Mouse (Mus musculus) hindbrain, embryonic 14.5 days (tissue): ENCODE data around the gene Mrpl38. TPM values are rescaled to one million over a fixed set of nuclear protein-coding genes. Genes with fewer than 3 reads are reported as not detected.

ENCODE experiments used
- ATAC-seq: fragments of 200-750 bp; cut with Nextera tagmentation; 2 replicates; pipeline ENCODE4 v1.8.0; 2017; ENCODE audit warnings: moderate number of reproducible peaks, mild to moderate bottlenecking, moderate TSS enrichment, moderate library complexity; ENCODE audit not compliant: low FRiP score
- DNase-seq: peaks from one replicate; pipeline ENCODE4 v3.0.0-alpha.2; 2015; ENCODE audit warnings: low spot score
- H3K27ac ChIP-seq: fragments of 300-500 bp; sonication (generic); 2 replicates; pipeline ENCODE4 v1.5.1; 2014; ENCODE audit warnings: mild to moderate bottlenecking, moderate library complexity
- H3K27me3 ChIP-seq: fragments of 300-500 bp; sonication (generic); 2 replicates; pipeline ENCODE4 v1.6.1; 2014; ENCODE audit warnings: mild to moderate bottlenecking, low read length, mixed read lengths; ENCODE audit not compliant: control insufficient read depth, insufficient read depth
- H3K36me3 ChIP-seq: fragments of 300-500 bp; sonication (generic); replicated peaks from 2 replicates; pipeline ENCODE4 v1.6.1; 2014; ENCODE audit not compliant: control insufficient read depth, insufficient read depth
- H3K4me1 ChIP-seq: fragments of 300-500 bp; sonication (generic); replicated peaks from 2 replicates; pipeline ENCODE4 v1.6.1; 2014; ENCODE audit warnings: antibody characterized with exemption, low read length, mixed read lengths; ENCODE audit not compliant: control insufficient read depth, insufficient read depth
- H3K4me2 ChIP-seq: fragments of 300-500 bp; sonication (generic); replicated peaks from 2 replicates; pipeline ENCODE4 v1.6.1; 2014; ENCODE audit warnings: mild to moderate bottlenecking, moderate library complexity
- H3K4me3 ChIP-seq: fragments of 300-500 bp; sonication (generic); replicated peaks from 2 replicates; pipeline ENCODE4 v1.5.1; 2014; ENCODE audit warnings: mild to moderate bottlenecking, low read length
- H3K9ac ChIP-seq: fragments of 300-500 bp; sonication (generic); 2 replicates; pipeline ENCODE4 v1.6.1; 2014
- H3K9me3 ChIP-seq: fragments of 300-500 bp; sonication (generic); 2 replicates; pipeline ENCODE4 v1.6.1; 2016; ENCODE audit warnings: low read length; ENCODE audit not compliant: control insufficient read depth
- WGBS: fragments of 180-500 bp; shearing (Covaris S2); extraction: QIAGEN DNeasy Blood & Tissue Kit; methylation state at CpG from one replicate; pipeline ENCODE4 v1.1.7; 2014; 5-methylcytosine and 5-hydroxymethylcytosine counted together
- polyA plus RNA-seq: library from polyadenylated mRNA; unstranded; fragments of >200 nt; fragmentation: Nextera tagmentation; extraction: Ambion mirVana; gene quantifications from 2 replicates; pipeline ENCODE4 v1.2.1, GENCODE M21; 2014

Gene Mrpl38
- polyA plus RNA-seq, 1 experiment from 2014 or later, result 79.4 TPM

- Histone ChIP-seq H3K4me3 (no peak overlapping the region), H3K4me2 (no peak overlapping the region), H3K27ac (no peak overlapping the region), H3K27me3 (no peaks in the 10 kb centered on the region), H3K9ac (no peak overlapping the region), H3K9me3 (no peaks in the 10 kb centered on the region), H3K36me3 (peaks cover 55% of the 10 kb centered on the region), H3K4me1 (peaks cover 13% of the 10 kb centered on the region)
- DNase-seq (no peak), ATAC-seq (no peak)
- 87% methylated on average over 5 of the region's 5 CpGs for WGBS
Measured at GRCm38 (mm10) chr11:116170003-116170800, 31.5 kb upstream of the Mrpl38 start.

GRCm38 (mm10) chr11:116169214-116169613 is 30.5 kb upstream of the Mrpl38 start:
- no peak for ATAC-seq
- 89% methylated on average over 3 of the region's 3 CpGs for WGBS
- peaks cover 55% of the 10 kb centered on the region for H3K36me3 ChIP-seq

GRCm38 (mm10) chr11:116167884-116168439 is 29.3 kb upstream of the Mrpl38 start, which contains the start of gene Fbf1:
Gene Fbf1 (minus strand): TSS chr11:116168166.
- DNase-seq, result peak; percentile 98
- WGBS, result under 1% methylated on average over 40 of the region's 40 CpGs
- peak within 1 kb of the TSS; percentile 57 for H3K4me2 ChIP-seq
- peak within 1 kb of the TSS; percentile 85 for H3K9ac ChIP-seq
- H3K36me3 ChIP-seq, result peaks cover 49% of the 10 kb centered on the region
- peak; percentile 97 for ATAC-seq
- no peaks in the 10 kb centered on the region for H3K27me3 ChIP-seq
- H3K27ac ChIP-seq, result peak within 1 kb of the TSS; percentile 93
- H3K9me3 ChIP-seq, result no peaks in the 10 kb centered on the region
- peak within 1 kb of the TSS; percentile 67 for H3K4me3 ChIP-seq
- H3K4me1 ChIP-seq, result peaks cover 13% of the 10 kb centered on the region

More at GRCm38 (mm10) chr11:116169214-116169613, 30.5 kb upstream of the Mrpl38 start:
- H3K4me2 ChIP-seq, result no peak overlapping the region
- H3K9me3 ChIP-seq, result no peaks in the 10 kb centered on the region
- no peak for DNase-seq
- no peak overlapping the region for H3K4me3 ChIP-seq
- no peaks in the 10 kb centered on the region for H3K27me3 ChIP-seq
- H3K9ac ChIP-seq, result no peak overlapping the region
- no peak overlapping the region for H3K27ac ChIP-seq
- peaks cover 13% of the 10 kb centered on the region for H3K4me1 ChIP-seq

- Histone ChIP-seq H3K9me3 (no peaks in the 10 kb centered on the region), H3K36me3 (peaks cover 42% of the 10 kb centered on the region), H3K4me1 (peaks cover 13% of the 10 kb centered on the region), H3K4me3 (peak overlapping the region; percentile 67), H3K4me2 (peak overlapping the region; percentile 57), H3K27ac (peak overlapping the region; percentile 93), H3K27me3 (no peaks in the 10 kb centered on the region), H3K9ac (peak overlapping the region; percentile 85)
- WGBS, result 8% methylated on average over 6 of the region's 6 CpGs
- DNase-seq (peak; percentile 39), ATAC-seq (no peak)
Measured at GRCm38 (mm10) chr11:116167232-116167631, 28.6 kb upstream of the Mrpl38 start.

- Histone ChIP-seq H3K9me3 (no peaks in the 10 kb centered on the region), H3K27ac (no peak overlapping the region), H3K9ac (no peak overlapping the region), H3K4me3 (no peak overlapping the region), H3K36me3 (peaks cover 66% of the 10 kb centered on the region), H3K4me1 (peaks cover 10% of the 10 kb centered on the region), H3K27me3 (no peaks in the 10 kb centered on the region), H3K4me2 (no peak overlapping the region)
- 16% methylated on average over 9 of the region's 9 CpGs for WGBS
- DNase-seq (no peak), ATAC-seq (no peak)
Measured at GRCm38 (mm10) chr11:116163002-116163401, 24.3 kb upstream of the Mrpl38 start.

GRCm38 (mm10) chr11:116162146-116162545 is 23.5 kb upstream of the Mrpl38 start:
- Histone ChIP-seq H3K27ac (no peak overlapping the region; the same call in 1 of the 2 replicates), H3K4me2 (no peak overlapping the region), H3K9ac (no peak overlapping the region), H3K4me3 (no peak overlapping the region), H3K4me1 (peaks cover 9% of the 10 kb centered on the region), H3K9me3 (no peaks in the 10 kb centered on the region), H3K27me3 (no peaks in the 10 kb centered on the region), H3K36me3 (peaks cover 75% of the 10 kb centered on the region)
- 67% methylated on average over 10 of the region's 10 CpGs for WGBS
- DNase-seq, result no peak
- ATAC-seq, result no peak

- Histone ChIP-seq H3K36me3 (peaks cover 81% of the 10 kb centered on the region), H3K4me2 (no peak overlapping the region), H3K27me3 (no peaks in the 10 kb centered on the region), H3K4me3 (no peak overlapping the region), H3K27ac (no peak overlapping the region), H3K9ac (no peak overlapping the region), H3K4me1 (peaks cover under 1% of the 10 kb centered on the region; the same call in 1 of the 2 replicates), H3K9me3 (no peaks in the 10 kb centered on the region)
- no peak for DNase-seq
- WGBS, result 69% methylated on average over 12 of the region's 12 CpGs
- ATAC-seq, result no peak
Measured at GRCm38 (mm10) chr11:116161312-116161711, 22.6 kb upstream of the Mrpl38 start.

- Histone ChIP-seq H3K4me2 (no peak overlapping the region), H3K4me3 (no peak overlapping the region), H3K9ac (no peak overlapping the region), H3K27ac (no peak overlapping the region), H3K9me3 (no peaks in the 10 kb centered on the region), H3K4me1 (no peaks in the 10 kb centered on the region), H3K27me3 (no peaks in the 10 kb centered on the region), H3K36me3 (peaks cover 100% of the 10 kb centered on the region)
- 94% methylated on average over 2 of the region's 2 CpGs for WGBS
- ATAC-seq (no peak), DNase-seq (no peak)
Measured at GRCm38 (mm10) chr11:116150960-116151359, 12.3 kb upstream of the Mrpl38 start.

- WGBS, result 89% methylated on average over 6 of the region's 6 CpGs
- no peak for ATAC-seq
- no peak for DNase-seq
- Histone ChIP-seq H3K9me3 (no peaks in the 10 kb centered on the region), H3K9ac (no peak overlapping the region), H3K4me1 (0 out of 2 replicates have a peak, but pooled peaks cover 4% of the 10 kb centered on the region), H3K4me2 (no peak overlapping the region), H3K27ac (no peak overlapping the region), H3K27me3 (no peaks in the 10 kb centered on the region), H3K36me3 (peaks cover 100% of the 10 kb centered on the region), H3K4me3 (no peak overlapping the region)
Measured at GRCm38 (mm10) chr11:116149341-116149740, 10.7 kb upstream of the Mrpl38 start.
